Mouse (Mus musculus): ENCODE data around the gene Ksr2. TPM values are rescaled to one million over a fixed set of nuclear protein-coding genes. Genes with fewer than 3 reads are reported as not detected.
A peak's percentile ranks its signal among the peaks of the same experiment; 100 is the strongest.

Ksr2 gene
- polyA plus RNA-seq, 1 experiment from 2014 or later, result 11.3 TPM

GRCm38 (mm10) chr5:117677231-117677630, 263.4 kb downstream of the Ksr2 start:
- Histone ChIP-seq H3K4me3 (ENCODE audit: low read depth, low read length) (no peak overlapping the region), H3K9me3 (ENCODE audit: control insufficient read depth, low read length) (no peaks in the 10 kb centered on the region), H3K4me1 (ENCODE audit: control insufficient read depth, insufficient read depth, low read length) (no peaks in the 10 kb centered on the region), H3K36me3 (ENCODE audit: control insufficient read depth, insufficient read depth, low read length) (no peaks in the 10 kb centered on the region), H3K9ac (replicated peaks; ENCODE audit: low read depth, low read length) (no peak overlapping the region), H3K27me3 (ENCODE audit: control insufficient read depth, insufficient read depth, low read length) (no peaks in the 10 kb centered on the region), H3K27ac (ENCODE audit: low read depth, low read length) (no peak overlapping the region), H3K4me2 (ENCODE audit: low read depth, low read length) (no peak overlapping the region)
- no peak for ATAC-seq (ENCODE audit: low read depth)
- 92% methylated on average over 6 of the region's 6 CpGs for WGBS

- H3K9me3 ChIP-seq (ENCODE audit: control insufficient read depth, low read length), result no peaks in the 10 kb centered on the region
- ATAC-seq (ENCODE audit: low read depth), result no peak
Measured at GRCm38 (mm10) chr5:117678371-117678770, 264.6 kb downstream of the Ksr2 start.

GRCm38 (mm10) chr5:117682226-117682625, 268.4 kb downstream of the Ksr2 start:
- no peak overlapping the region for H3K9ac ChIP-seq (replicated peaks; ENCODE audit: low read depth, low read length)
- no peaks in the 10 kb centered on the region for H3K27me3 ChIP-seq (ENCODE audit: control insufficient read depth, insufficient read depth, low read length)
- H3K9me3 ChIP-seq (ENCODE audit: control insufficient read depth, low read length), result no peaks in the 10 kb centered on the region
- H3K36me3 ChIP-seq (ENCODE audit: control insufficient read depth, insufficient read depth, low read length), result no peaks in the 10 kb centered on the region
- no peak overlapping the region for H3K4me3 ChIP-seq (ENCODE audit: low read depth, low read length)
- no peak for ATAC-seq (ENCODE audit: low read depth)
- H3K4me2 ChIP-seq (ENCODE audit: low read depth, low read length), result no peak overlapping the region
- no peak overlapping the region for H3K27ac ChIP-seq (ENCODE audit: low read depth, low read length)
- WGBS, result 88% methylated on average over 3 of the region's 3 CpGs
- no peaks in the 10 kb centered on the region for H3K4me1 ChIP-seq (ENCODE audit: control insufficient read depth, insufficient read depth, low read length)

More at GRCm38 (mm10) chr5:117678371-117678770, 264.6 kb downstream of the Ksr2 start:
- no peak overlapping the region for H3K9ac ChIP-seq (replicated peaks; ENCODE audit: low read depth, low read length)
- no peak overlapping the region for H3K4me2 ChIP-seq (ENCODE audit: low read depth, low read length)
- H3K4me1 ChIP-seq (ENCODE audit: control insufficient read depth, insufficient read depth, low read length), result no peaks in the 10 kb centered on the region
- no peak overlapping the region for H3K27ac ChIP-seq (ENCODE audit: low read depth, low read length)
- H3K4me3 ChIP-seq (ENCODE audit: low read depth, low read length), result no peak overlapping the region
- H3K27me3 ChIP-seq (ENCODE audit: control insufficient read depth, insufficient read depth, low read length), result no peaks in the 10 kb centered on the region
- no peaks in the 10 kb centered on the region for H3K36me3 ChIP-seq (ENCODE audit: control insufficient read depth, insufficient read depth, low read length)
- WGBS, result 83% methylated on average over 4 of the region's 5 CpGs

- no peaks in the 10 kb centered on the region for H3K27me3 ChIP-seq (ENCODE audit: control insufficient read depth, insufficient read depth, low read length)
- ATAC-seq (ENCODE audit: low read depth), result no peak
Measured at GRCm38 (mm10) chr5:117684491-117684890, 270.7 kb downstream of the Ksr2 start.

GRCm38 (mm10) chr5:117687770-117688352, 274.1 kb downstream of the Ksr2 start:
- 42% methylated on average over 4 of the region's 4 CpGs for WGBS
- no peak overlapping the region for H3K9ac ChIP-seq (replicated peaks; ENCODE audit: low read depth, low read length)
- peaks cover 2% of the 10 kb centered on the region; the same call in 1 of the 2 replicates for H3K4me1 ChIP-seq (ENCODE audit: control insufficient read depth, insufficient read depth, low read length)
- H3K27ac ChIP-seq (ENCODE audit: low read depth, low read length), result no peak overlapping the region
- no peak for ATAC-seq (ENCODE audit: low read depth)
- H3K9me3 ChIP-seq (ENCODE audit: control insufficient read depth, low read length), result no peaks in the 10 kb centered on the region
- no peak overlapping the region for H3K4me3 ChIP-seq (ENCODE audit: low read depth, low read length)
- no peaks in the 10 kb centered on the region for H3K27me3 ChIP-seq (ENCODE audit: control insufficient read depth, insufficient read depth, low read length)
- no peaks in the 10 kb centered on the region for H3K36me3 ChIP-seq (ENCODE audit: control insufficient read depth, insufficient read depth, low read length)
- H3K4me2 ChIP-seq (ENCODE audit: low read depth, low read length), result no peak overlapping the region

More at GRCm38 (mm10) chr5:117684491-117684890, 270.7 kb downstream of the Ksr2 start:
- H3K4me1 ChIP-seq (ENCODE audit: control insufficient read depth, insufficient read depth, low read length), result no peaks in the 10 kb centered on the region
- H3K27ac ChIP-seq (ENCODE audit: low read depth, low read length), result no peak overlapping the region
- WGBS, result 93% methylated on average over 8 of the region's 8 CpGs
- no peak overlapping the region for H3K4me2 ChIP-seq (ENCODE audit: low read depth, low read length)
- H3K4me3 ChIP-seq (ENCODE audit: low read depth, low read length), result no peak overlapping the region
- no peaks in the 10 kb centered on the region for H3K9me3 ChIP-seq (ENCODE audit: control insufficient read depth, low read length)
- no peak overlapping the region for H3K9ac ChIP-seq (replicated peaks; ENCODE audit: low read depth, low read length)
- no peaks in the 10 kb centered on the region for H3K36me3 ChIP-seq (ENCODE audit: control insufficient read depth, insufficient read depth, low read length)

- WGBS, result 51% methylated on average over 3 of the region's 3 CpGs
- Histone ChIP-seq H3K9ac (replicated peaks; ENCODE audit: low read depth, low read length) (no peak overlapping the region), H3K27ac (ENCODE audit: low read depth, low read length) (no peak overlapping the region), H3K27me3 (ENCODE audit: control insufficient read depth, insufficient read depth, low read length) (no peaks in the 10 kb centered on the region), H3K9me3 (ENCODE audit: control insufficient read depth, low read length) (no peaks in the 10 kb centered on the region), H3K4me1 (ENCODE audit: control insufficient read depth, insufficient read depth, low read length) (peaks cover 2% of the 10 kb centered on the region; the same call in 1 of the 2 replicates), H3K4me2 (ENCODE audit: low read depth, low read length) (no peak overlapping the region), H3K36me3 (ENCODE audit: control insufficient read depth, insufficient read depth, low read length) (no peaks in the 10 kb centered on the region), H3K4me3 (ENCODE audit: low read depth, low read length) (no peak overlapping the region)
- no peak for ATAC-seq (ENCODE audit: low read depth)
Measured at GRCm38 (mm10) chr5:117688738-117689137, 274.9 kb downstream of the Ksr2 start.

GRCm38 (mm10) chr5:117689840-117690239, 276.0 kb downstream of the Ksr2 start:
- peak; percentile 49; the same call in 1 of the 2 replicates for ATAC-seq (ENCODE audit: low read depth)
- H3K4me1 ChIP-seq (ENCODE audit: control insufficient read depth, insufficient read depth, low read length), result peaks cover 2% of the 10 kb centered on the region; the same call in 1 of the 2 replicates
- H3K4me3 ChIP-seq (ENCODE audit: low read depth, low read length), result no peak overlapping the region
- H3K9ac ChIP-seq (replicated peaks; ENCODE audit: low read depth, low read length), result no peak overlapping the region
- 52% methylated on average over 8 of the region's 8 CpGs for WGBS
- H3K36me3 ChIP-seq (ENCODE audit: control insufficient read depth, insufficient read depth, low read length), result no peaks in the 10 kb centered on the region
- no peaks in the 10 kb centered on the region for H3K27me3 ChIP-seq (ENCODE audit: control insufficient read depth, insufficient read depth, low read length)
- no peak overlapping the region for H3K27ac ChIP-seq (ENCODE audit: low read depth, low read length)
- no peak overlapping the region for H3K4me2 ChIP-seq (ENCODE audit: low read depth, low read length)
- H3K9me3 ChIP-seq (ENCODE audit: control insufficient read depth, low read length), result no peaks in the 10 kb centered on the region

GRCm38 (mm10) chr5:117691271-117691670, 277.5 kb downstream of the Ksr2 start:
- H3K4me1 ChIP-seq (ENCODE audit: control insufficient read depth, insufficient read depth, low read length), result peaks cover 2% of the 10 kb centered on the region; the same call in 1 of the 2 replicates
- ATAC-seq (ENCODE audit: low read depth), result no peak
- H3K4me3 ChIP-seq (ENCODE audit: low read depth, low read length), result no peak overlapping the region
- no peak overlapping the region for H3K4me2 ChIP-seq (ENCODE audit: low read depth, low read length)
- 78% methylated on average over 7 of the region's 7 CpGs for WGBS
- H3K27ac ChIP-seq (ENCODE audit: low read depth, low read length), result no peak overlapping the region
- H3K27me3 ChIP-seq (ENCODE audit: control insufficient read depth, insufficient read depth, low read length), result no peaks in the 10 kb centered on the region
- H3K36me3 ChIP-seq (ENCODE audit: control insufficient read depth, insufficient read depth, low read length), result no peaks in the 10 kb centered on the region
- H3K9me3 ChIP-seq (ENCODE audit: control insufficient read depth, low read length), result no peaks in the 10 kb centered on the region
- H3K9ac ChIP-seq (replicated peaks; ENCODE audit: low read depth, low read length), result no peak overlapping the region

GRCm38 (mm10) chr5:117693557-117693956, 279.8 kb downstream of the Ksr2 start:
- no peak for ATAC-seq (ENCODE audit: low read depth)
- 75% methylated on average over 3 of the region's 3 CpGs for WGBS

More at GRCm38 (mm10) chr5:117693557-117693956, 279.8 kb downstream of the Ksr2 start:
- no peaks in the 10 kb centered on the region for H3K27me3 ChIP-seq (ENCODE audit: control insufficient read depth, insufficient read depth, low read length)
- H3K4me2 ChIP-seq (ENCODE audit: low read depth, low read length), result no peak overlapping the region
- H3K27ac ChIP-seq (ENCODE audit: low read depth, low read length), result no peak overlapping the region
- H3K4me3 ChIP-seq (ENCODE audit: low read depth, low read length), result no peak overlapping the region
- no peak overlapping the region for H3K9ac ChIP-seq (replicated peaks; ENCODE audit: low read depth, low read length)
- no peaks in the 10 kb centered on the region for H3K9me3 ChIP-seq (ENCODE audit: control insufficient read depth, low read length)
- peaks cover 2% of the 10 kb centered on the region; the same call in 1 of the 2 replicates for H3K4me1 ChIP-seq (ENCODE audit: control insufficient read depth, insufficient read depth, low read length)
- H3K36me3 ChIP-seq (ENCODE audit: control insufficient read depth, insufficient read depth, low read length), result no peaks in the 10 kb centered on the region
